Mouse (Mus musculus) cortical plate, adult 2 months (tissue): ENCODE results near the gene Acox2.

Experiments used
- CTCF ChIP-seq: fragments of 200-500 bp; IDR thresholded peaks from 2 replicates; pipeline ENCODE4 v1.5.1; 2011; ENCODE audit warnings: mild to moderate bottlenecking, control low read depth, low read length; ENCODE audit not compliant: insufficient read depth; ENCODE audit errors: extremely low read depth
- POLR2A ChIP-seq: fragments of 200-500 bp; IDR thresholded peaks from 2 replicates; pipeline ENCODE4 v1.6.1; 2011; ENCODE audit warnings: mild to moderate bottlenecking, low read length, control low read depth; ENCODE audit not compliant: insufficient read depth; ENCODE audit errors: extremely low read depth

DNA sequence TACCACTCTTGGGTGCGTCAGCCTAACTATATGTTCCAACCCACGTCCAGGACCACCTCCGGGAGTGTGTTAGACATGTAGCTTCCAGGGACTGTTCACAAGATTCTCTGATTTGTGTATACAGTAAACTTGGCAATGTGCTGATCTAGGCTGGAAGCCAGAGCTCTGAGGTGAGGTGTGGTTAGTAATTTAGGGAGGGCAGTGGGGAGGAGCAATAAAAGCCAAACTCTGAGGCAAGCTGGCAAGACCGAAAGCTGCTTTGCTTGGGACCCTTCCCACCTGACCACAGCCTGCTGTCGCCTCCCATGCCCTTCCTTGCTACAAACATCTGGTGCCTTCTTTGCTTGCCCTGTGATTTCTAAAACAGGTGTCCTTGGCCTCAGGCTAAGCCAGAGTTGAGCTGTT is 38.7 kb upstream of the Acox2 start:
- TF ChIP-seq CTCF (no peak), POLR2A (no peak)
